Mouse (Mus musculus): ENCODE measurements around the gene Treml2. TPM values are rescaled to one million over a fixed set of nuclear protein-coding genes. Genes with fewer than 3 reads are reported as not detected.

The Treml2 gene
- polyA plus RNA-seq, 1 experiment = not detected

GRCm38 (mm10) chr17:48326656-48327055, 27.4 kb downstream of the Treml2 start:
- no peaks in the 10 kb centered on the region for H3K27me3 ChIP-seq (ENCODE audit: control insufficient read depth, insufficient read depth, low read length)
- no peak overlapping the region for H3K27ac ChIP-seq (ENCODE audit: control insufficient read depth, insufficient read depth, low read depth, low read length)
- no peak overlapping the region for H3K4me3 ChIP-seq (ENCODE audit: control insufficient read depth, low read depth, low read length)
- H3K4me1 ChIP-seq (ENCODE audit: control insufficient read depth, insufficient read depth, low read length) = no peaks in the 10 kb centered on the region
- H3K36me3 ChIP-seq (ENCODE audit: control insufficient read depth, insufficient read depth, low read length) = no peaks in the 10 kb centered on the region
- TF ChIP-seq CTCF (IDR thresholded peaks at IDR 0.05; ENCODE audit: control insufficient read depth, insufficient read depth, insufficient replicate concordance, low read depth, low read length) = no peak
- no peak for TF ChIP-seq POLR2A (IDR thresholded peaks at IDR 0.05; ENCODE audit: control insufficient read depth, low read depth, low read length)

GRCm38 (mm10) chr17:48332524-48332923, 33.2 kb downstream of the Treml2 start:
- Histone ChIP-seq H3K27ac (ENCODE audit: control insufficient read depth, insufficient read depth, low read depth, low read length) (no peak overlapping the region), H3K36me3 (ENCODE audit: control insufficient read depth, insufficient read depth, low read length) (no peaks in the 10 kb centered on the region), H3K27me3 (ENCODE audit: control insufficient read depth, insufficient read depth, low read length) (no peaks in the 10 kb centered on the region), H3K4me1 (ENCODE audit: control insufficient read depth, insufficient read depth, low read length) (no peaks in the 10 kb centered on the region), H3K4me3 (ENCODE audit: control insufficient read depth, low read depth, low read length) (no peak overlapping the region)
- no peak for TF ChIP-seq POLR2A (IDR thresholded peaks at IDR 0.05; ENCODE audit: control insufficient read depth, low read depth, low read length)
- TF ChIP-seq CTCF (IDR thresholded peaks at IDR 0.05; ENCODE audit: control insufficient read depth, insufficient read depth, insufficient replicate concordance, low read depth, low read length) = no peak

- Histone ChIP-seq H3K4me3 (ENCODE audit: control insufficient read depth, low read depth, low read length) (no peak overlapping the region), H3K4me1 (ENCODE audit: control insufficient read depth, insufficient read depth, low read length) (no peaks in the 10 kb centered on the region), H3K27me3 (ENCODE audit: control insufficient read depth, insufficient read depth, low read length) (no peaks in the 10 kb centered on the region), H3K36me3 (ENCODE audit: control insufficient read depth, insufficient read depth, low read length) (no peaks in the 10 kb centered on the region), H3K27ac (ENCODE audit: control insufficient read depth, insufficient read depth, low read depth, low read length) (no peak overlapping the region)
- no peak for TF ChIP-seq POLR2A (IDR thresholded peaks at IDR 0.05; ENCODE audit: control insufficient read depth, low read depth, low read length)
- no peak for TF ChIP-seq CTCF (IDR thresholded peaks at IDR 0.05; ENCODE audit: control insufficient read depth, insufficient read depth, insufficient replicate concordance, low read depth, low read length)
Measured at GRCm38 (mm10) chr17:48334186-48334585, 34.9 kb downstream of the Treml2 start.

GRCm38 (mm10) chr17:48336857-48337256, 37.6 kb downstream of the Treml2 start:
- no peak overlapping the region for H3K4me3 ChIP-seq (ENCODE audit: control insufficient read depth, low read depth, low read length)
- TF ChIP-seq CTCF (IDR thresholded peaks at IDR 0.05; ENCODE audit: control insufficient read depth, insufficient read depth, insufficient replicate concordance, low read depth, low read length) (peak; percentile 63; the same call in 1 of the 2 replicates), POLR2A (IDR thresholded peaks at IDR 0.05; ENCODE audit: control insufficient read depth, low read depth, low read length) (no peak)
- no peaks in the 10 kb centered on the region for H3K27me3 ChIP-seq (ENCODE audit: control insufficient read depth, insufficient read depth, low read length)
- H3K4me1 ChIP-seq (ENCODE audit: control insufficient read depth, insufficient read depth, low read length) = no peaks in the 10 kb centered on the region
- no peaks in the 10 kb centered on the region for H3K36me3 ChIP-seq (ENCODE audit: control insufficient read depth, insufficient read depth, low read length)
- no peak overlapping the region for H3K27ac ChIP-seq (ENCODE audit: control insufficient read depth, insufficient read depth, low read depth, low read length)

GRCm38 (mm10) chr17:48340267-48340666, 41.0 kb downstream of the Treml2 start:
- no peak overlapping the region for H3K27ac ChIP-seq (ENCODE audit: control insufficient read depth, insufficient read depth, low read depth, low read length)
- TF ChIP-seq POLR2A (IDR thresholded peaks at IDR 0.05; ENCODE audit: control insufficient read depth, low read depth, low read length) (no peak), CTCF (IDR thresholded peaks at IDR 0.05; ENCODE audit: control insufficient read depth, insufficient read depth, insufficient replicate concordance, low read depth, low read length) (no peak)
- H3K36me3 ChIP-seq (ENCODE audit: control insufficient read depth, insufficient read depth, low read length) = no peaks in the 10 kb centered on the region
- H3K4me3 ChIP-seq (ENCODE audit: control insufficient read depth, low read depth, low read length) = no peak overlapping the region
- H3K4me1 ChIP-seq (ENCODE audit: control insufficient read depth, insufficient read depth, low read length) = no peaks in the 10 kb centered on the region
- no peaks in the 10 kb centered on the region for H3K27me3 ChIP-seq (ENCODE audit: control insufficient read depth, insufficient read depth, low read length)

- TF ChIP-seq POLR2A (IDR thresholded peaks at IDR 0.05; ENCODE audit: control insufficient read depth, low read depth, low read length) = no peak
- no peak for TF ChIP-seq CTCF (IDR thresholded peaks at IDR 0.05; ENCODE audit: control insufficient read depth, insufficient read depth, insufficient replicate concordance, low read depth, low read length)
- no peak overlapping the region for H3K27ac ChIP-seq (ENCODE audit: control insufficient read depth, insufficient read depth, low read depth, low read length)
- no peak overlapping the region for H3K4me3 ChIP-seq (ENCODE audit: control insufficient read depth, low read depth, low read length)
- H3K36me3 ChIP-seq (ENCODE audit: control insufficient read depth, insufficient read depth, low read length) = no peaks in the 10 kb centered on the region
- H3K27me3 ChIP-seq (ENCODE audit: control insufficient read depth, insufficient read depth, low read length) = no peaks in the 10 kb centered on the region
- H3K4me1 ChIP-seq (ENCODE audit: control insufficient read depth, insufficient read depth, low read length) = no peaks in the 10 kb centered on the region
Measured at GRCm38 (mm10) chr17:48341947-48342346, 42.6 kb downstream of the Treml2 start.

- Histone ChIP-seq H3K27ac (ENCODE audit: control insufficient read depth, insufficient read depth, low read depth, low read length) (no peak overlapping the region), H3K4me1 (ENCODE audit: control insufficient read depth, insufficient read depth, low read length) (no peaks in the 10 kb centered on the region), H3K36me3 (ENCODE audit: control insufficient read depth, insufficient read depth, low read length) (no peaks in the 10 kb centered on the region), H3K27me3 (ENCODE audit: control insufficient read depth, insufficient read depth, low read length) (no peaks in the 10 kb centered on the region), H3K4me3 (ENCODE audit: control insufficient read depth, low read depth, low read length) (no peak overlapping the region)
- TF ChIP-seq CTCF (IDR thresholded peaks at IDR 0.05; ENCODE audit: control insufficient read depth, insufficient read depth, insufficient replicate concordance, low read depth, low read length) = no peak
- TF ChIP-seq POLR2A (IDR thresholded peaks at IDR 0.05; ENCODE audit: control insufficient read depth, low read depth, low read length) = no peak
Measured at GRCm38 (mm10) chr17:48343065-48343464, 43.8 kb downstream of the Treml2 start.

GRCm38 (mm10) chr17:48345824-48346223, 46.5 kb downstream of the Treml2 start:
- no peaks in the 10 kb centered on the region for H3K36me3 ChIP-seq (ENCODE audit: control insufficient read depth, insufficient read depth, low read length)
- no peaks in the 10 kb centered on the region for H3K27me3 ChIP-seq (ENCODE audit: control insufficient read depth, insufficient read depth, low read length)
- TF ChIP-seq POLR2A (IDR thresholded peaks at IDR 0.05; ENCODE audit: control insufficient read depth, low read depth, low read length) (no peak), CTCF (IDR thresholded peaks at IDR 0.05; ENCODE audit: control insufficient read depth, insufficient read depth, insufficient replicate concordance, low read depth, low read length) (no peak)
- no peak overlapping the region for H3K27ac ChIP-seq (ENCODE audit: control insufficient read depth, insufficient read depth, low read depth, low read length)
- H3K4me1 ChIP-seq (ENCODE audit: control insufficient read depth, insufficient read depth, low read length) = no peaks in the 10 kb centered on the region
- H3K4me3 ChIP-seq (ENCODE audit: control insufficient read depth, low read depth, low read length) = no peak overlapping the region

Measured in testis, adult 2 months (tissue).